Comparison of ENCODE assay signal across 10 mouse cellular contexts in genomic region chr3:27370125-27370524, GRCm38 (mm10). TPM values are rescaled to one million over a fixed set of nuclear protein-coding genes. Genes with fewer than 3 reads are reported as not detected.
A peak's percentile ranks its signal among the peaks of the same experiment; 100 is the strongest.
DNase-seq lines count a peak whose midpoint lies in the region; ATAC-seq and TF ChIP-seq lines count a peak whose summit lies in the region.
"Had no signal": no experiment of that assay in that cellular context is flagged by ENCODE, and none has a peak within 500 bp of the region (broad histone marks: within the 10 kb centered on the region; RNA-seq: fewer than 3 reads in every experiment).

No protein-coding gene starts in this region.

- peaks cover 9% of the 10 kb centered on the region; the same call in 1 of the 2 replicates for H3K4me1 ChIP-seq in kidney, postnatal 0 days (replicated peaks; ENCODE audit: insufficient read depth, low read length)
- peaks cover 22% of the 10 kb centered on the region for H3K4me1 ChIP-seq in neural tube, embryonic 13.5 days (replicated peaks)

- no peak overlapping the region for H3K4me2 ChIP-seq in kidney, postnatal 0 days (ENCODE audit: low read length)
- peak overlapping the region; percentile 3; the same call in 1 of the 2 replicates for H3K4me2 ChIP-seq in neural tube, embryonic 13.5 days
- H3K4me2 ChIP-seq: embryonic facial prominence, embryonic 13.5 days had no signal

- peaks cover 43% of the 10 kb centered on the region for H3K27me3 ChIP-seq in kidney, postnatal 0 days (ENCODE audit: insufficient read depth, low read length)
- peaks cover 63% of the 10 kb centered on the region for H3K27me3 ChIP-seq in neural tube, embryonic 13.5 days

- no peaks in the 10 kb centered on the region for H3K36me3 ChIP-seq in kidney, postnatal 0 days (ENCODE audit: insufficient read depth, low read length)
- H3K36me3 ChIP-seq in neural tube, embryonic 13.5 days, result no peaks in the 10 kb centered on the region
- H3K36me3 ChIP-seq: embryonic facial prominence, embryonic 13.5 days had no signal

- TF ChIP-seq CTCF in kidney, postnatal 0 days (IDR thresholded peaks at IDR 0.05; ENCODE audit: low read depth), result 0 out of 2 replicates have a peak, but pooled peaks have one; percentile 16

- 5% methylated on average over 10 of the region's 10 CpGs for WGBS in kidney, postnatal 0 days
- 6% methylated on average over 10 of the region's 10 CpGs for WGBS in neural tube, embryonic 13.5 days

- H3K4me3 ChIP-seq in kidney, postnatal 0 days (replicated peaks; ENCODE audit: low read depth, low read length), result no peak overlapping the region
- no peak overlapping the region for H3K4me3 ChIP-seq in neural tube, embryonic 13.5 days
- H3K4me3 ChIP-seq: embryonic facial prominence, embryonic 13.5 days had no signal

- no peak overlapping the region for H3K9ac ChIP-seq in kidney, postnatal 0 days (ENCODE audit: low read depth, low read length)
- H3K9ac ChIP-seq in neural tube, embryonic 13.5 days, result no peak overlapping the region
- H3K9ac ChIP-seq: embryonic facial prominence, embryonic 13.5 days had no signal

- H3K27ac ChIP-seq in kidney, postnatal 0 days, result no peak overlapping the region
- no peak overlapping the region for H3K27ac ChIP-seq in neural tube, embryonic 13.5 days (replicated peaks)
- H3K27ac ChIP-seq: embryonic facial prominence, embryonic 13.5 days had no signal

- ATAC-seq in CD4-positive, CD25-positive, alpha-beta regulatory T cell, adult 4 months, result no peak
- ATAC-seq in kidney, postnatal 0 days (replicated peaks; ENCODE audit: low FRiP score, low read depth), result peak; percentile 74; the same call in 1 of the 2 replicates
- ATAC-seq in neural tube, embryonic 13.5 days (ENCODE audit: low read depth), result no peak

- H3K9me3 ChIP-seq in kidney, postnatal 0 days (replicated peaks; ENCODE audit: low read length), result no peaks in the 10 kb centered on the region
- no peaks in the 10 kb centered on the region for H3K9me3 ChIP-seq in neural tube, embryonic 13.5 days
- H3K9me3 ChIP-seq: embryonic facial prominence, embryonic 13.5 days had no signal

- DNase-seq in CD4-positive, CD25-positive, alpha-beta regulatory T cell, adult 2 months (ENCODE audit: low read depth, low spot score), result peak; percentile 10
- peak; percentile 9 for DNase-seq in urinary bladder, postnatal 14 days (ENCODE audit: low spot score)
- DNase-seq in urinary bladder, adult 2 months (ENCODE audit: low spot score), result no peak
- peak; percentile 79 for DNase-seq in kidney, postnatal 0 days (ENCODE audit: low spot score)
- no peak for DNase-seq in gastrocnemius, adult 18-20 months (ENCODE audit: low spot score)
- DNase-seq in frontal cortex, postnatal 14 days (ENCODE audit: low spot score in 2 of 2), result no peak

RNA-seq across cellular contexts. Expression of gene Ghsr, which starts 1.0 kb away (rescaled TPM):
- not detected for polyA plus RNA-seq in CD4-positive, CD25-positive, alpha-beta regulatory T cell, adult 4 months (2017; shearing (Covaris generic))
- not detected in 2 replicates for polyA plus RNA-seq in urinary bladder, adult 2 months (2012; rRNA removed)
- polyA plus RNA-seq in kidney, postnatal 0 days (2015; fragmentation: Nextera tagmentation; extraction: Ambion mirVana), result not detected in 2 replicates
- polyA plus RNA-seq in neural tube, embryonic 13.5 days (2015; fragmentation: Nextera tagmentation; extraction: Ambion mirVana), result 0.92 and 0.94 TPM in 2 replicates
- not detected for total RNA-seq in gastrocnemius, adult 18-20 months (2021)
- polyA plus RNA-seq: embryonic facial prominence, embryonic 13.5 days; lung, embryonic 16.5 days had no signal

RNA-seq across cellular contexts. Expression of gene Tnfsf10, which starts 53.3 kb away (rescaled TPM):
- 10 to 100 TPM; 18.8 to 20.0 TPM for polyA plus RNA-seq in CD4-positive, CD25-positive, alpha-beta regulatory T cell, adult 4 months (2017; shearing (Covaris generic))
- polyA plus RNA-seq in urinary bladder, adult 2 months (2012; rRNA removed), result 5.5 and 7.9 TPM in 2 replicates
- polyA plus RNA-seq in kidney, postnatal 0 days (2015; fragmentation: Nextera tagmentation; extraction: Ambion mirVana), result 3.8 and 4.1 TPM in 2 replicates
- polyA plus RNA-seq in neural tube, embryonic 13.5 days (2015; fragmentation: Nextera tagmentation; extraction: Ambion mirVana), result not detected in 2 replicates
- 1 to 10 TPM; 2.6 to 2.8 TPM for total RNA-seq in gastrocnemius, adult 18-20 months (2021)

Comparison
In these comparisons a context has a peak if more than half of its experiments do, and no peak if none do; other contexts are left out.
1. DNase-seq: peak in CD4-positive, CD25-positive, alpha-beta regulatory T cell, adult 2 months (single experiment), urinary bladder, postnatal 14 days (single experiment) and kidney, postnatal 0 days (single experiment); none in urinary bladder, adult 2 months (single experiment), gastrocnemius, adult 18-20 months (single experiment) and frontal cortex, postnatal 14 days (0 of 2).